Mouse (Mus musculus): Measurements from ENCODE around the gene Palm. TPM values are rescaled to one million over a fixed set of nuclear protein-coding genes. Genes with fewer than 3 reads are reported as not detected.

Palm gene
- polyA plus RNA-seq, 1 experiment from 2014 or later: 29.6 TPM

DNA sequence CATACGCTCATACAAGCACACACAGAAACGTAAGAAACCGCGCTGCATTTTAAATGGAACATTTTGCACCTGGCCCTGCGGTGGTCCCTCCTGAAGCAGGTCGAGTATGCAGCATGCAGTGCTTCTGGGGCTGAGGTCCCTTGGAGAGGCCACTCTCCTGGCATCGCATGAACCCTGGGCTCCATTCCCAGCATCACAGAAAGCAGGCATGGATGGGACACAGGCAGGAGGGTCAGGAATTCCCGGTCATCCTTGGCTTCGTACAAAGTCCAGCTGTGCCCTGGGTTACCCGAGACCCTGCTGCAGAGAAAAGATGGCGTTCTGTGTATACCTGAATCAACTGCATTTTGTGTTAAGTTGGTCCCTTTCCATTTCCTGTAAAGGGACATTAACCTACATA is 7.1 kb downstream of the Palm start:
- WGBS: 84% methylated on average over 11 of the region's 11 CpGs
- Histone ChIP-seq H3K4me3 (ENCODE audit: low read depth, low read length) (no peak overlapping the region), H3K27me3 (replicated peaks; ENCODE audit: insufficient read depth, low read length) (no peaks in the 10 kb centered on the region), H3K9ac (replicated peaks; ENCODE audit: low read depth) (no peak overlapping the region), H3K27ac (ENCODE audit: low read length) (no peak overlapping the region), H3K9me3 (ENCODE audit: low read length) (no peaks in the 10 kb centered on the region), H3K4me1 (ENCODE audit: insufficient read depth, low read depth, low read length) (no peaks in the 10 kb centered on the region), H3K36me3 (ENCODE audit: insufficient read depth, low read length) (no peaks in the 10 kb centered on the region), H3K4me2 (replicated peaks; ENCODE audit: low read depth, low read length) (no peak overlapping the region)
- no peak for TF ChIP-seq CTCF (IDR thresholded peaks at IDR 0.05)
- TF ChIP-seq EP300 (IDR thresholded peaks at IDR 0.05): no peak
- DNase-seq (ENCODE audit: low spot score) (no peak), ATAC-seq (no peak)

DNA sequence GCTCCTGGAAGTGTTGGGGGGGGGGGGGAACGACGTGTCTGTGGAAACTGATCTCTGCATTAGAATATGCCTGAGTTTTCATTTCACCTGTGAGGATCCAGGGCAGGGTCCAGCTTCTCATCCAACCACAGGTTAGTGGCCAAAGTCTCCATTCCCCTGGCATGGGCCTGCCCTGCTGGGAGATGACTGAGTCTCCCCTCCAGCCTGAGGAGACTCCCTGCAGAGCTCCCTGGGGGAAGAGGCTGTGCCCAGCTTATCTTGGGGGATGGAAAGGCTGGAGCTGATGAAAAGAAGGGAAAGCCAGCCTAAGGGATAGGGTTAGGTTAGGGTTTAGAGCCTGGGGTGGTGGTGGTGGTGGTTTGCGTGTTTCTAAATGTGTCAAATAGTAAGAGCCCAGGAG is 8.5 kb downstream of the Palm start:
- no peaks in the 10 kb centered on the region for H3K9me3 ChIP-seq (ENCODE audit: low read length)
- no peak for ATAC-seq
- no peak for TF ChIP-seq EP300 (IDR thresholded peaks at IDR 0.05)
- TF ChIP-seq CTCF (IDR thresholded peaks at IDR 0.05): no peak
- no peak overlapping the region for H3K4me2 ChIP-seq (replicated peaks; ENCODE audit: low read depth, low read length)
- H3K9ac ChIP-seq (replicated peaks; ENCODE audit: low read depth): no peak overlapping the region
- no peaks in the 10 kb centered on the region for H3K4me1 ChIP-seq (ENCODE audit: insufficient read depth, low read depth, low read length)
- no peaks in the 10 kb centered on the region for H3K27me3 ChIP-seq (replicated peaks; ENCODE audit: insufficient read depth, low read length)
- H3K27ac ChIP-seq (ENCODE audit: low read length): no peak overlapping the region
- DNase-seq (ENCODE audit: low spot score): no peak
- no peaks in the 10 kb centered on the region for H3K36me3 ChIP-seq (ENCODE audit: insufficient read depth, low read length)
- 48% methylated on average over 3 of the region's 3 CpGs for WGBS
- H3K4me3 ChIP-seq (ENCODE audit: low read depth, low read length): no peak overlapping the region

DNA sequence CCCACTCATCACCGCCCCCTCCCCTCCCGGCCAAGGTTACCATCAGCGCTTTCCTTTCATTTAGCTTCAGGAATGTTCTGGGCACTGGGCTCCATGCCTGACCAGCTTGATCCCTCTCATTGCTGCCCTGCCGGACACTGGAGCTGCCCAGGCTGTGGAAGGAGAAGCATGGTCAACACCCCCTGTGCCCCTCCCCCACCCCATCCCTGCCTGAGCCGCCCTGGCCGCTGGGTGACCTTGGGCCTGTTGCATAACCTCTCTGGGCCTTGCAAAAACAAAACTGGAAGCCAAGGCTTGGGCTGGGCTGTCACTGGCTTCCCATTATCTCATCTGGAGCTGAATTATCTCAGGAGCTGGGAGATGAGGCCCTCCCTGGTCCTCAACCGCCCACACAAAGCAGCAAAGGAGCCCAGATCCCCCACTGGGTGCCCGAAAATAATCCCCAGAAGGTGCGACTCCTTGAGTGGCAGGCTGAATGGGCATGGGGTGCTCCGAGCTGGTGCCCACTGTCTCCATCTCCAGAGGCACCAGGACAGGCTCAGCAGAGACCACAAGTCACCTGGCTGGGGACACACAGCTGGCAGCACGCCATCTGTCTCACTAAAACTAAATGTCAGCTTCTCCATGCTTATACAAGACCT is 9.1 kb downstream of the Palm start:
- H3K9ac ChIP-seq (replicated peaks; ENCODE audit: low read depth): no peak overlapping the region
- ATAC-seq: peak; percentile 70
- TF ChIP-seq EP300 (IDR thresholded peaks at IDR 0.05) (no peak), CTCF (IDR thresholded peaks at IDR 0.05) (no peak)

DNA sequence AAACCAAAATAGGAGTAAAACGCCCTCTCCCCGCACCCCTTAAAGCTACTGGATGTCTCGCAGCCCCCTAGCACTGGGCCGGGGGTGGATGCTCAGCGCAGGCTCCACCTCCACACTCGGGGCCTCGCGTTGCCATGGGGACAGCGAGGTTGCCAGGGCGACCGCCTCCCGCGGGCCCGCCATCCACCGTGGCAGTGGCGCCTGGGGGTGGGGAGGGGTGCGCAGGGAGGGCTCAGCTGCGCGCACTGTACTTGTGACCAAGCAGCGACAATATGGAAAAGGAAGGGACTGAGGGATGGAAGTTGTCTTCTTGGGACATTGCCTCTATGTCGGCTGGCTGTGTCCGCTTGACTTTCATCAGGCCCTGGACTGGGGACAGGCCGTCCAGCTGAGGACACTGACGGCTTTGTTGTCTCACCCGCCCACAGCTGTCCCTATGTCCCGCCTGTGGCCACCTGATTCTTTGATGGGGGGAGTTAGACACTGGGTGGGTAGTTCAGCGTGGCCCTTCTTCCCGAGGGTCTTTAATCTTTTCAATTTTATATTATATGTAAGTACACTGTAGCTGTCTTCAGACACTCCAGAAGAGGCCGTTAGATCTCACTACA is 10.4 kb downstream of the Palm start:
- no peaks in the 10 kb centered on the region for H3K36me3 ChIP-seq (ENCODE audit: insufficient read depth, low read length)
- no peak overlapping the region for H3K4me3 ChIP-seq (ENCODE audit: low read depth, low read length)
- no peak overlapping the region for H3K4me2 ChIP-seq (replicated peaks; ENCODE audit: low read depth, low read length)
- TF ChIP-seq CTCF (IDR thresholded peaks at IDR 0.05) (no peak), EP300 (IDR thresholded peaks at IDR 0.05) (no peak)
- no peak overlapping the region for H3K27ac ChIP-seq (ENCODE audit: low read length)
- 24% methylated on average over 28 of the region's 29 CpGs for WGBS
- H3K9me3 ChIP-seq (ENCODE audit: low read length): no peaks in the 10 kb centered on the region
- no peak for ATAC-seq
- no peak for DNase-seq (ENCODE audit: low spot score)
- H3K27me3 ChIP-seq (replicated peaks; ENCODE audit: insufficient read depth, low read length): no peaks in the 10 kb centered on the region
- no peak overlapping the region for H3K9ac ChIP-seq (replicated peaks; ENCODE audit: low read depth)
- H3K4me1 ChIP-seq (ENCODE audit: insufficient read depth, low read depth, low read length): no peaks in the 10 kb centered on the region

More for the DNA sequence above, 9.1 kb downstream of the Palm start:
- H3K9me3 ChIP-seq (ENCODE audit: low read length): no peaks in the 10 kb centered on the region
- H3K27ac ChIP-seq (ENCODE audit: low read length): no peak overlapping the region
- H3K4me1 ChIP-seq (ENCODE audit: insufficient read depth, low read depth, low read length): no peaks in the 10 kb centered on the region
- DNase-seq (ENCODE audit: low spot score): peak; percentile 60
- H3K27me3 ChIP-seq (replicated peaks; ENCODE audit: insufficient read depth, low read length): no peaks in the 10 kb centered on the region
- no peak overlapping the region for H3K4me2 ChIP-seq (replicated peaks; ENCODE audit: low read depth, low read length)
- H3K4me3 ChIP-seq (ENCODE audit: low read depth, low read length): no peak overlapping the region
- 46% methylated on average over 11 of the region's 11 CpGs for WGBS
- no peaks in the 10 kb centered on the region for H3K36me3 ChIP-seq (ENCODE audit: insufficient read depth, low read length)

DNA sequence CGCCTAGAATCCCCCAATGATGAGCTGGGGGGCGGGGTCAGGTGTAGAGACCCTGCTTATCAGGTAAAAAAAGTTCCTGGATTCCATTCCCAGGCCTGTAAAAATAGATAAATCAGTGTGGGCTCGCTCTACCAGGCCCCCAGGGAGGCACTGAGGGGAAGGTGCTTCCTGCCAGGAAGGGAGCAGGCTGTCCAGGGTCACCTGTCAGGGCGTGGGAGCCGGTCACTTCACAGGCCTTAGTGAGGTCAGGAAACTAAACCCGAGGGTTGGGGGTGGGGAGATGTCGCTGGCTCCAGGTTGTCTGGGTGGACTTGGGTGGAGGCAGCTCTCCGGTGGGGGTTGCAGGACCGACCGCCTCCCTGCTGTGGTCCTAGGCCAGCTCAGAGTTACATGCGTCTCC is 12.3 kb downstream of the Palm start:
- no peak for TF ChIP-seq EP300 (IDR thresholded peaks at IDR 0.05)
- no peak for TF ChIP-seq CTCF (IDR thresholded peaks at IDR 0.05)

GRCm38 (mm10) chr10:79806331-79806730 is 13.0 kb downstream of the Palm start:
- Histone ChIP-seq H3K27ac (ENCODE audit: low read length) (no peak overlapping the region), H3K4me3 (ENCODE audit: low read depth, low read length) (no peak overlapping the region), H3K4me2 (replicated peaks; ENCODE audit: low read depth, low read length) (no peak overlapping the region), H3K9ac (replicated peaks; ENCODE audit: low read depth) (no peak overlapping the region), H3K27me3 (replicated peaks; ENCODE audit: insufficient read depth, low read length) (no peaks in the 10 kb centered on the region), H3K9me3 (ENCODE audit: low read length) (no peaks in the 10 kb centered on the region), H3K36me3 (ENCODE audit: insufficient read depth, low read length) (no peaks in the 10 kb centered on the region), H3K4me1 (ENCODE audit: insufficient read depth, low read depth, low read length) (no peaks in the 10 kb centered on the region)
- TF ChIP-seq CTCF (IDR thresholded peaks at IDR 0.05) (no peak), EP300 (IDR thresholded peaks at IDR 0.05) (no peak)
- 81% methylated on average over 9 of the region's 9 CpGs for WGBS
- DNase-seq (ENCODE audit: low spot score) (no peak), ATAC-seq (no peak)

More for the DNA sequence above, 12.3 kb downstream of the Palm start:
- no peaks in the 10 kb centered on the region for H3K4me1 ChIP-seq (ENCODE audit: insufficient read depth, low read depth, low read length)
- no peak overlapping the region for H3K9ac ChIP-seq (replicated peaks; ENCODE audit: low read depth)
- H3K27ac ChIP-seq (ENCODE audit: low read length): no peak overlapping the region
- no peak for ATAC-seq
- DNase-seq (ENCODE audit: low spot score): no peak
- WGBS: 34% methylated on average over 11 of the region's 11 CpGs
- H3K4me2 ChIP-seq (replicated peaks; ENCODE audit: low read depth, low read length): no peak overlapping the region
- no peaks in the 10 kb centered on the region for H3K27me3 ChIP-seq (replicated peaks; ENCODE audit: insufficient read depth, low read length)
- no peaks in the 10 kb centered on the region for H3K36me3 ChIP-seq (ENCODE audit: insufficient read depth, low read length)
- H3K9me3 ChIP-seq (ENCODE audit: low read length): no peaks in the 10 kb centered on the region
- no peak overlapping the region for H3K4me3 ChIP-seq (ENCODE audit: low read depth, low read length)

Data from lung, postnatal 0 days (tissue).